17 mouse cellular contexts compared by ENCODE assay signal in the genomic region with DNA sequence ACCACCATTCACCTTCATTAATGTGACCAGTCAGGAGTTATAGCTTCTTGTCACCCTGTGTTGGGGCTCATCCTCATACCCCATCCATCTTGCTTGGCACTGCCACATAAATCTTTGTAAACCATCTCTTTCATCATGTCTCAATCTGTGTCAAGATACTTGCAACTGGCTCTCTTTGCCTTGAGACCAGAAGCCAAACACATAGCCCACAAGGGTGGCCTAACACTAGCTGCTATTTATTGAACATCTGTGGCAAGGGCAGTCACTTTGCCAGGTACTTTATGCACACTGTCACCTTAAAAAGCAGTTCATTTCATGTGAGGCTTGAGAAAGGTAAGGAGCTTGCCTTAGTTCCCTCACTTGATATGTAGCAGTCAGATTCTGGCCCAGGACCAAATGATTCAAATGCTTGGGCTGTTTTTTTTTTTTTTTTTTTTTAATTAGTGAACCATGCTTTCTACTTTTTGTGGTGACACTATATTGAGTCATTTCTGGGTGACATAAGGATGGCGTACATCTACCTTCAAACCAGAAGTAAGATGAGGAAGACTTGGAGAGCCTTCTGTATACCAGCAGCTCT. TPM values are rescaled to one million over a fixed set of nuclear protein-coding genes. Genes with fewer than 3 reads are reported as not detected.
"Had no signal": no experiment of that assay in that cellular context is flagged by ENCODE, and none has a peak within 500 bp of the region (broad histone marks: within the 10 kb centered on the region; RNA-seq: fewer than 3 reads in every experiment).

No protein-coding gene starts in this region.

- H3K36me3 ChIP-seq: liver, embryonic 12.5 days; liver, embryonic 15.5 days had no signal

- H3K4me3 ChIP-seq: layer of hippocampus, adult 2 months; limb, embryonic 10.5 days; limb, embryonic 13.5 days; liver, embryonic 12.5 days; liver, embryonic 15.5 days; midbrain, embryonic 13.5 days had no signal

- H3K4me2 ChIP-seq: limb, embryonic 13.5 days; liver, embryonic 12.5 days; liver, embryonic 15.5 days; midbrain, embryonic 13.5 days had no signal

- DNase-seq: kidney, adult 9 months; kidney, postnatal 25 days; layer of hippocampus, adult 9-11 months; liver; lung, adult 2 months; lung, postnatal 14 days; lung, postnatal 4 days; thymus, adult 18-20 months; thymus, postnatal 4 days had no signal

- H3K27ac ChIP-seq: kidney, postnatal 0 days; layer of hippocampus, adult 2 months; limb, embryonic 10.5 days; limb, embryonic 13.5 days; liver, embryonic 12.5 days; liver, embryonic 15.5 days; midbrain, embryonic 13.5 days had no signal

- H3K9me3 ChIP-seq: limb, embryonic 10.5 days; limb, embryonic 13.5 days; liver, embryonic 12.5 days; liver, embryonic 15.5 days; midbrain, embryonic 13.5 days had no signal

- H3K27me3 ChIP-seq: limb, embryonic 13.5 days; liver, embryonic 12.5 days; liver, embryonic 15.5 days; midbrain, embryonic 13.5 days had no signal

- H3K9ac ChIP-seq: limb, embryonic 13.5 days; liver, embryonic 12.5 days; liver, embryonic 15.5 days; midbrain, embryonic 13.5 days had no signal

- H3K4me1 ChIP-seq: limb, embryonic 10.5 days; liver, embryonic 12.5 days; liver, embryonic 15.5 days had no signal

- ATAC-seq: midbrain, embryonic 13.5 days had no signal

RNA-seq across cellular contexts. Expression of a gene that starts 9.7 kb away (rescaled TPM):
- total RNA-seq: megakaryocyte, adult 5-6 weeks had no signal
